Comparison of ENCODE assay signal across 12 mouse cellular contexts in genomic region chr9:102436378-102436777, GRCm38 (mm10).
DNase-seq lines count a peak whose midpoint lies in the region; ATAC-seq and TF ChIP-seq lines count a peak whose summit lies in the region.
"Had no signal": no experiment of that assay in that cellular context is flagged by ENCODE, and none has a peak within 500 bp of the region (broad histone marks: within the 10 kb centered on the region; RNA-seq: fewer than 3 reads in every experiment).

No protein-coding gene starts in this region.

- no peak overlapping the region for H3K4me2 ChIP-seq in intestine, postnatal 0 days (replicated peaks; ENCODE audit: low read depth)
- H3K4me2 ChIP-seq in intestine, embryonic 15.5 days (replicated peaks): no peak overlapping the region
- H3K4me2 ChIP-seq: embryonic facial prominence, embryonic 15.5 days; limb, embryonic 12.5 days; neural tube, embryonic 12.5 days had no signal

- no peak overlapping the region for H3K9ac ChIP-seq in intestine, postnatal 0 days (ENCODE audit: low read depth, low read length)
- H3K9ac ChIP-seq in intestine, embryonic 15.5 days: no peak overlapping the region
- H3K9ac ChIP-seq: embryonic facial prominence, embryonic 15.5 days; limb, embryonic 12.5 days; neural tube, embryonic 12.5 days had no signal

- 82% methylated on average over 5 of the region's 5 CpGs for WGBS in intestine, postnatal 0 days
- 84% methylated on average over 5 of the region's 5 CpGs for WGBS in intestine, embryonic 15.5 days

- TF ChIP-seq CTCF in intestine, postnatal 0 days (IDR thresholded peaks at IDR 0.05; ENCODE audit: low read depth): peak; percentile 54
- peak; percentile 45; the same call in 1 of the 2 replicates for TF ChIP-seq CTCF in brain, embryonic 14.5 days (IDR thresholded peaks at IDR 0.05; ENCODE audit: borderline replicate concordance, extremely low read depth, insufficient read depth, insufficient read length)

- TF ChIP-seq POLR2A in brain, embryonic 14.5 days (IDR thresholded peaks at IDR 0.05; ENCODE audit: borderline replicate concordance, extremely low read depth, insufficient read depth, insufficient read length, poor library complexity, severe bottlenecking): no peak

- H3K9me3 ChIP-seq in intestine, postnatal 0 days (ENCODE audit: control insufficient read depth): no peaks in the 10 kb centered on the region
- H3K9me3 ChIP-seq in intestine, embryonic 15.5 days: no peaks in the 10 kb centered on the region
- H3K9me3 ChIP-seq: embryonic facial prominence, embryonic 15.5 days; limb, embryonic 12.5 days; megakaryocyte, embryonic 14.5 days; neural tube, embryonic 12.5 days had no signal

- H3K27ac ChIP-seq in intestine, postnatal 0 days (ENCODE audit: low read depth, low read length): no peak overlapping the region
- H3K27ac ChIP-seq in intestine, embryonic 15.5 days: no peak overlapping the region
- H3K27ac ChIP-seq: embryonic facial prominence, embryonic 15.5 days; limb, embryonic 12.5 days; neural tube, embryonic 12.5 days had no signal

- no peak overlapping the region for H3K4me3 ChIP-seq in intestine, postnatal 0 days (ENCODE audit: low read depth, low read length)
- no peak overlapping the region for H3K4me3 ChIP-seq in intestine, embryonic 15.5 days (replicated peaks)
- H3K4me3 ChIP-seq: embryonic facial prominence, embryonic 15.5 days; limb, embryonic 12.5 days; megakaryocyte, embryonic 14.5 days; neural tube, embryonic 12.5 days had no signal

- ATAC-seq in intestine, postnatal 0 days: no peak
- no peak for ATAC-seq in intestine, embryonic 15.5 days

- DNase-seq in right cerebral cortex, postnatal 4 days: peak; percentile 30
- DNase-seq in right cerebral cortex, postnatal 36 days (ENCODE audit: low spot score in 2 of 2): no peak
- DNase-seq in brain, embryonic 14.5 days (ENCODE audit: low read depth): no peak
- peak; percentile 39 for DNase-seq in retina, postnatal 1 day
- no peak for DNase-seq in right cerebral cortex, postnatal 14 days
- DNase-seq: spleen, adult 18-20 months had no signal

- no peaks in the 10 kb centered on the region for H3K27me3 ChIP-seq in intestine, postnatal 0 days (replicated peaks; ENCODE audit: control insufficient read depth, insufficient read depth, low read length)
- H3K27me3 ChIP-seq in intestine, embryonic 15.5 days (replicated peaks): no peaks in the 10 kb centered on the region
- H3K27me3 ChIP-seq: embryonic facial prominence, embryonic 15.5 days; megakaryocyte, embryonic 14.5 days; neural tube, embryonic 12.5 days had no signal

- H3K36me3 ChIP-seq in intestine, postnatal 0 days (ENCODE audit: control insufficient read depth, insufficient read depth): no peaks in the 10 kb centered on the region
- H3K36me3 ChIP-seq in intestine, embryonic 15.5 days: no peaks in the 10 kb centered on the region
- H3K36me3 ChIP-seq: embryonic facial prominence, embryonic 15.5 days; limb, embryonic 12.5 days; neural tube, embryonic 12.5 days had no signal

- H3K4me1 ChIP-seq in intestine, postnatal 0 days (replicated peaks; ENCODE audit: control insufficient read depth, insufficient read depth, low read length): no peaks in the 10 kb centered on the region
- no peaks in the 10 kb centered on the region for H3K4me1 ChIP-seq in intestine, embryonic 15.5 days (replicated peaks)
- H3K4me1 ChIP-seq: embryonic facial prominence, embryonic 15.5 days; megakaryocyte, embryonic 14.5 days; neural tube, embryonic 12.5 days had no signal

Comparison
In these comparisons a context has a peak if more than half of its experiments do, and no peak if none do; other contexts are left out.
1. DNase-seq: peak in right cerebral cortex, postnatal 4 days (single experiment) and retina, postnatal 1 day (single experiment); none in right cerebral cortex, postnatal 36 days (0 of 2), brain, embryonic 14.5 days (single experiment) and right cerebral cortex, postnatal 14 days (single experiment).